Mouse (Mus musculus): Measurements from ENCODE around the gene Pik3r6. TPM values are rescaled to one million over a fixed set of nuclear protein-coding genes. Genes with fewer than 3 reads are reported as not detected.

The Pik3r6 gene
- total RNA-seq (2021) = 1 to 10 TPM; 3.6 to 4.7 TPM
- long read RNA-seq, experiment 1, partial matches to known transcripts = 2 of 2 reads
- long read RNA-seq, experiment 1, other reads (novel, unspliced or antisense) = 0 of 2 reads
- long read RNA-seq, experiment 2, partial matches to known transcripts = 0 of 3 reads
- long read RNA-seq, experiment 2, other reads (novel, unspliced or antisense) = 2 of 3 reads

GRCm38 (mm10) chr11:68502902-68503629 lies at the start of gene Pik3r6:
Pik3r6 (plus strand) TSS chr11:68503019.
- no peak for DNase-seq

- no peak for DNase-seq
Observed at GRCm38 (mm10) chr11:68453301-68453700, 49.5 kb upstream of the Pik3r6 start.

- DNase-seq = no peak
Observed at GRCm38 (mm10) chr11:68458086-68458485, 44.7 kb upstream of the Pik3r6 start.

GRCm38 (mm10) chr11:68459021-68459420 lies 43.8 kb upstream of the Pik3r6 start:
- no peak for DNase-seq

GRCm38 (mm10) chr11:68459486-68459885 lies 43.3 kb upstream of the Pik3r6 start:
- DNase-seq = no peak

GRCm38 (mm10) chr11:68462716-68463115 lies 40.1 kb upstream of the Pik3r6 start:
- DNase-seq = no peak

- no peak for DNase-seq
Observed at GRCm38 (mm10) chr11:68464260-68464659, 38.6 kb upstream of the Pik3r6 start.

- DNase-seq = no peak
Observed at GRCm38 (mm10) chr11:68465090-68465489, 37.7 kb upstream of the Pik3r6 start.

GRCm38 (mm10) chr11:68467441-68467840 lies 35.4 kb upstream of the Pik3r6 start:
- no peak for DNase-seq

GRCm38 (mm10) chr11:68467962-68468612 lies 34.7 kb upstream of the Pik3r6 start:
- no peak for DNase-seq

GRCm38 (mm10) chr11:68468886-68469285 lies 33.9 kb upstream of the Pik3r6 start:
- DNase-seq = no peak

GRCm38 (mm10) chr11:68472162-68472849 lies 30.5 kb upstream of the Pik3r6 start:
- no peak for DNase-seq

GRCm38 (mm10) chr11:68474600-68474999 lies 28.2 kb upstream of the Pik3r6 start:
- DNase-seq = no peak

GRCm38 (mm10) chr11:68475676-68476075 lies 27.1 kb upstream of the Pik3r6 start:
- no peak for DNase-seq

- DNase-seq = no peak
Observed at GRCm38 (mm10) chr11:68477661-68478060, 25.2 kb upstream of the Pik3r6 start.

- no peak for DNase-seq
Observed at GRCm38 (mm10) chr11:68478574-68478981, 24.2 kb upstream of the Pik3r6 start.

GRCm38 (mm10) chr11:68480660-68481059 lies 22.2 kb upstream of the Pik3r6 start:
- DNase-seq = no peak

- DNase-seq = no peak
Observed at GRCm38 (mm10) chr11:68482001-68482400, 20.8 kb upstream of the Pik3r6 start.

GRCm38 (mm10) chr11:68483213-68483612 lies 19.6 kb upstream of the Pik3r6 start:
- no peak for DNase-seq

GRCm38 (mm10) chr11:68484431-68484830 lies 18.4 kb upstream of the Pik3r6 start:
- DNase-seq = no peak

GRCm38 (mm10) chr11:68485206-68485942 lies 17.4 kb upstream of the Pik3r6 start:
- peak; percentile 29 for DNase-seq

GRCm38 (mm10) chr11:68486093-68486492 lies 16.7 kb upstream of the Pik3r6 start:
- DNase-seq = no peak

Measured in adrenal gland, postnatal 10 days (tissue).